Mouse (Mus musculus) CH12.LX (cell line): ENCODE measurements around the gene Spc24.

ENCODE experiments used
- CTCF ChIP-seq, 2 experiments: IDR thresholded peaks in 1 of 2; conservative IDR thresholded peaks in 1 of 2; 2 replicates each; pipeline ENCODE4 v1.5.1; 2011 to 2012; ENCODE audit warnings: low read depth in 2 of 2, low read length in 2 of 2, improper control_type of control experiment in 1 of 2, inconsistent platforms in 1 of 2, mild to moderate bottlenecking in 1 of 2, moderate library complexity in 1 of 2
- E2F4 ChIP-seq: IDR thresholded peaks from 2 replicates; pipeline ENCODE4 v1.6.1; 2011; ENCODE audit warnings: low read depth, low read length, improper control_type of control experiment; ENCODE audit not compliant: insufficient replicate concordance
- ELF1 ChIP-seq: IDR thresholded peaks from 2 replicates; pipeline ENCODE4 v1.6.1; 2014; ENCODE audit warnings: low read depth, mild to moderate bottlenecking, inconsistent platforms, low read length, improper control_type of control experiment
- EP300 ChIP-seq: IDR thresholded peaks from 2 replicates; pipeline ENCODE4 v1.6.1; 2011; ENCODE audit warnings: low read length, improper control_type of control experiment
- ETS1 ChIP-seq: conservative IDR thresholded peaks from 2 replicates; pipeline ENCODE4 v1.6.1; 2012; ENCODE audit warnings: low read depth, mild to moderate bottlenecking, inconsistent platforms, low read length, improper control_type of control experiment, moderate library complexity
- MAFK ChIP-seq: IDR thresholded peaks from 2 replicates; pipeline ENCODE4 v1.6.1; 2011; ENCODE audit warnings: low read length, improper control_type of control experiment; ENCODE audit not compliant: insufficient replicate concordance
- MAZ ChIP-seq: IDR thresholded peaks from 2 replicates; pipeline ENCODE4 v1.6.1; 2012; ENCODE audit warnings: low read depth, mild to moderate bottlenecking, inconsistent platforms, low read length, improper control_type of control experiment, moderate library complexity
- MXI1 ChIP-seq: IDR thresholded peaks from 2 replicates; pipeline ENCODE4 v1.6.1; 2011; ENCODE audit warnings: mild to moderate bottlenecking, low read depth, low read length, improper control_type of control experiment
- NRF1 ChIP-seq: IDR thresholded peaks from 2 replicates; pipeline ENCODE4 v1.6.1; 2014; ENCODE audit warnings: low read depth, mild to moderate bottlenecking, inconsistent platforms, low read length, improper control_type of control experiment, moderate library complexity
- ZC3H11A ChIP-seq: IDR thresholded peaks from 2 replicates; pipeline ENCODE4 v1.6.1; 2012; ENCODE audit warnings: low read depth, mild to moderate bottlenecking, inconsistent platforms, low read length, improper control_type of control experiment
- ZKSCAN1 ChIP-seq: IDR thresholded peaks from 2 replicates; pipeline ENCODE4 v1.6.1; 2012; ENCODE audit warnings: low read depth, inconsistent platforms, low read length, improper control_type of control experiment, borderline replicate concordance
- ZNF384 ChIP-seq: IDR thresholded peaks from 2 replicates; pipeline ENCODE4 v1.6.1; 2012; ENCODE audit warnings: low read depth, low read length, improper control_type of control experiment, inconsistent platforms

DNA sequence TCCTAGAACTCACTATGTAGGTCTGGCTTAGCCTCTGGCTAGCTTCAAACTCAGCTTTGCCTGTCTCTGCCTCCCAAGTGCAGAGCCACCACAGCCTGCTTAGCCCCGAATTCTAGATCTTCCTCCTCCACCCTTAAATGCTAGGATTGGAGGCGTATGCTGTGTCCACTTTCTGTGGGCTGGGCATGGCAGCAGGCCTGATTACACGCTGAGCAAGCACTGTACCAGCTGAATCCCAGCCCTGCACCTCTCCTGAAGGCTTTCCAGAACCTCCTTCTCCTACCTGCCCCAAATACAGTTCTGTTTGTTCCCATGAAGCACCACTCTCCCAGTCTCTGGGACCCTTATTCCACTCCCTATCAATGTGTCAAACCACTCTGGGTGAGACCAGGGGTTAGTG, 50.8 kb downstream of the Spc24 start:
- no peak for TF ChIP-seq ELF1
- no peak for TF ChIP-seq MXI1
- no peak for TF ChIP-seq MAFK
- TF ChIP-seq CTCF (conservative IDR thresholded peaks at IDR 0.05 in 1 of 2, IDR thresholded peaks at IDR 0.05 in 1 of 2; ENCODE audit: low read depth in 2 of 2, low read length in 2 of 2): no peak
- TF ChIP-seq MAZ: no peak
- no peak for TF ChIP-seq EP300
- no peak for TF ChIP-seq ZNF384
- TF ChIP-seq ZC3H11A: no peak
- no peak for TF ChIP-seq ZKSCAN1
- TF ChIP-seq E2F4: no peak
- no peak for TF ChIP-seq NRF1
- TF ChIP-seq ETS1: no peak
